Mouse (Mus musculus) WW6 (cell line): ENCODE data around the gene Cdh4.

ENCODE experiments used
- DNase-seq: peaks from one replicate; pipeline ENCODE4 v3.0.0-alpha.2; 2013; ENCODE audit warnings: low read depth, low spot score

Gene Cdh4

DNA sequence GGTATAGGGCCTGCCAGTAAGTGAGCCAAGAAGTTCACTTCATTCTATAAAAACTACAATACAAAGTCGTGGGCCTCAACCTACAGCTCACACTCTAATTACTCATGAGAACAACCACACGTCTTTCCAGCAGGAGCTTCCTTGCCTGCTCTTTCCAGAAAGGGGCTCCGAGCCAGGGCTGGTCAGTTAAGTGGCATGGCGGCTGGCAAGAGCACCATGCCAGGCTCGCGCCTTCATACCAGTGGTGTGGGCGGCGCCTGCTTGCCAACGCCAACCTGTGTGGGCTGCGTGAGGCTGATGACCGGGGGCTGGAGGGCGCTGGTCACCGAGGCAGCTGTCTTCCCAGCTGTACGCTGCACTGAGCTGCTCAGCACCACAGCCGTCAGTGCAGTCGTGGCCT is 489.5 kb downstream of the Cdh4 start:
- no peak for DNase-seq

DNA sequence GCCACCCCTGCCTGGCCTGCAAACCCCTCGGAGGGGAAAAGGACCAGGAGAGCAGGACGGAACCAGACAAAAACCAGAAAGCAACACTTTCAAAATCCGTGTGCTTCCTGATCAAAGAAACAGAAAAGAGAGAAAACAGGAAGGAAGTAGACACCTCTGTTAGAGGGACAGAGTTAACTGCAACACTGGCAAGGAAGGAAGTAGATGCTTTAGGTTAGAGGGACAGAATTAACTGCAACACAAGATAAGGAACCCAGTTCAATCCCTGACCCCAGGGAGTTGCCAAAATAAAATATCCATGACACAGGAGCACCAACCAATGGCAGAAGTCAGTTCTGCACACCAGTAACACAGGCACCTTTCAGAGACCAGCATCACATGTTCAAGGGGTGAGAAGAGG is 491.9 kb downstream of the Cdh4 start:
- no peak for DNase-seq

DNA sequence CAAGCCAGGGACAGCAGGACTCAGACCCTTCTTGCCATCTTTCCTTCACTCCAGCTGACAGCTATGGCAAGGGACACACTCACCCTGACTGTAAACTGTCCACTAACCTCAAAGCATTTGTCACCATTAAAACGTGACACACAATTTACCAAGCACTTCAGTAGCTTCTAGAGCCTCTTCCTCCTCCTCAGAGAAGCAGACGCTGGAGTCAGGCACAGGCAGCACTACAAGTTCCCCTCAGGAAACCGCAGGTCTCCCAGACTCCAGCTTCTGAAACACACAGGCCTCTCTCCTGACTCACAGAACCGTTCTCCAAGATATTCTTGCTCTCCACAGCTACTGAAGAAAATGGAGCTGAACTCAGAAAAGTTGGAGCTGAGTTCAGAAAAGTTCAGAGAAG is 494.9 kb downstream of the Cdh4 start:
- no peak for DNase-seq

DNA sequence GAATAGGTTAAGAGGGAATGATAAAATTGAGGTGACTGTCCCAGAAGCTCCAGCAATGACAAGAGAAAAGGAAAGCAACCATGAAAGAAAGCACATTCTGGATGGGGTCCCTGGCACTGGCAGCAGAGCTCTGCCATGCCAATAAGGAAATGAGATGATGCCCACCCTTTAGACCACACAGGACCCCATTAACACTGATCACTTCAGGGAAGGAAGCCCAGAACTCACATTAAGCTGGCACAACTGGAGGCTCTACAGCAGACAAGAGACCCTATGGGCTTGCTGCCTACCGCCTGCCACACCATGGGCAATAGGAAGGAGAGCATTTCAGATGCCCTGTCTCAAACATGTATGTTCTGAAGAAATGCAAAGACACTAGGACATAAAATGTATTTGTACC is 499.5 kb downstream of the Cdh4 start:
- no peak for DNase-seq

DNA sequence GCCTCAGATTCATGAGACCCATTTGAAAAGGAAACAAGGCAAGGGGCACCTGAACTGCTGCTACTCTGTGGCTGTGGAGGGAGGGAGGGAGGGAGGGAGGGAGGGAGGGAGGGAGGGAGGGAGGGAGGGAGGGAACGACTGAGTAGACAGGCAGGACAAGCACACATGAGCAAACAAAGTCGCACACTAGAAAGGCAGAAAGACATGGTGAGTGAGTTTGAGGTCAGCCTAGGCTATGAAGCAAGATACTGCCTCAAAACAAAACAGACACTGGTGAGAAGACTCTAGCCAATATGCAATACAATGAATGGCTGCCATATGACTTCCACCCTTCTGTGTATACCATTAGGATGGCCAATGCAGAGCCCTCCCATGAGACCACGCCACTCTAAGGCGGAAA is 502.8 kb downstream of the Cdh4 start:
- DNase-seq, result no peak

DNA sequence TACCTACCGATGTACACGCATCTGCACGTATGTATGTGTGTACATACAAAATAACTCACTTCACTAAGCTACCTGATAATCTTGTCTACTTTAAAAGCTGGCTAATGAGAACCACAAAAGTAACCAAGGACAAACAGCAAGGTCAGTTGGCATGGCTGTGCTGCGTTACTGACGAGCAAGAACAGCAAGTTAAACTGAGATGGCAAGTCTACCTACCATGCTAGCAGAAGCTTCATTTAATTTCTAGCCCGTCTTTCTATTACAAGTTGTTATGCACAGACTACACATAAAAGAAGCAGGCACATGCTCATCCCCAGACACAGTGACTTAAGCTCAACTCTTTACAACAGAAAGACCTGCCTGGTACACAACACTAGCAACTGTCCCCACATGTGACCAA is 504.3 kb downstream of the Cdh4 start:
- no peak for DNase-seq

DNA sequence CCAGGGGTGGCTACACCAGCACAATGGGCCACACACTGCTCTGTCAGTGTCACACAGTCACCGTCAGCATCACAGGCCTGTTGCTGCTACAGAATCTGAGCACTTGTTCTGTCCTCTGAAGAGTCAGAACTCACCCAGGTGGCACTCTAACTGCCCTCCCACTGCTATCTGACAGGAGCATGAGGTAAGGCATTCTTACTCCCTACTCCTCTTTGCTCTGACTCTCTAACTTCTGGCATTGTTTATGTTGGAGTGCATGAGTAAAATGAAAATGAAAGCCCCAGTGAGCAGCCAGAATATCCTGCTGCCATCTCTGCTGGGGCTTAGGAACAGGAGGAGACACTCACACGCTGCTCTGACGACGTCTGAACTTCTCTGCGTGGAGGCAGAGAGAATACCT is 505.4 kb downstream of the Cdh4 start:
- DNase-seq, result no peak

DNA sequence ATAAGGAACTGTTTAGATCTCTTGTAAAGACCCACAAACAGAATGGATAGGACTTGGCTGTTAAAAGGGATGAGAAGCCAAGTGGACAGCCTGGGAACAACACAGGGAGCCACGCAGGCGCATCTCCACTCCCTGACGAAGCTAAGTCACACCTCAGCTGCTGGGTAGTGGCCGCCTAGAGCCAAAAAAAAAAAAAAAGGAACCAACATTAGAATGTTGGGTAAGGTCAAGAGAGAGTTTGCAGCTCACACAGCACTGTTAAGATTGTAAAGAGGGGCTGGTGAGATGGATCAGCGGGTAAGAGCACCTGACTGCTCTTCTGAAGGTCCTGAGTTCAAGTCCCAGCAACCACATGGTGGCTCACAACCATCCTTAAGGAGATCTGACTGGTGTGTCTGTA is 506.6 kb downstream of the Cdh4 start:
- no peak for DNase-seq
